Mouse (Mus musculus): ENCODE data around the gene Pnliprp2.

GRCm38 (mm10) chr19:58758871-58759270 is 648 bp upstream of the Pnliprp2 start:
- TF ChIP-seq CTCF (IDR thresholded peaks at IDR 0.05; ENCODE audit: low read depth, low read length) (no peak), POLR2A (IDR thresholded peaks at IDR 0.05; ENCODE audit: borderline replicate concordance, low read depth, low read length) (no peak)
